Mouse (Mus musculus): ENCODE measurements around the gene Bmper.

- TF ChIP-seq GATA1 (IDR thresholded peaks at IDR 0.05; ENCODE audit: borderline replicate concordance, low read length) (no peak), FLI1 (IDR thresholded peaks at IDR 0.05; ENCODE audit: low read length) (no peak)
These were observed 141.2 kb downstream of the Bmper start for GRCm38 (mm10) chr9:23364047-23364446.

All from megakaryocyte, embryonic 14.5 days (primary cell).